Mouse (Mus musculus): ENCODE results near the gene Mon2.
"Not testable (repeated sequence)": the region's sequence is repeated elsewhere in the genome, so short reads cannot be mapped to it uniquely, and the experiment has no call there.

Mon2 gene

DNA sequence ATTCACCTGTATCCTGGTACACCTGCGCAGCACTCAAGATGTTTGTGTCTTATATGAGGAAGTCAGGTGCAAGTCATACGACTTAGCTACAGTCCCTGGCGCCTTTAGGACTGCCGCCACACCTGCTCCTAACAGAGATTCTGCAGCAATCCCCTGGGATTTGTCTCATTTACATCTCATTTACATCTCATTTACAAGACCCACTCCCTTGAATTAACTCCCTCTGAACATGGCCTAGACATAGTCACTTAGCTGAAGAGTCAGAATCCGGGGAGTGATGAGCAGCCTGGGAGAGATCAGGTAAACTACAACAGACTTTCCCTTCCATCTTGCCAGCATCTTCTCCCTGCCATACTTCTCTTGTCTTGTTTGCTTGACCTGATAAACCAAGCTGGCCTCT, 110.7 kb downstream of the Mon2 start:
- DNase-seq (ENCODE audit: extremely low spot score, low spot score) = not testable (repeated sequence)

DNA sequence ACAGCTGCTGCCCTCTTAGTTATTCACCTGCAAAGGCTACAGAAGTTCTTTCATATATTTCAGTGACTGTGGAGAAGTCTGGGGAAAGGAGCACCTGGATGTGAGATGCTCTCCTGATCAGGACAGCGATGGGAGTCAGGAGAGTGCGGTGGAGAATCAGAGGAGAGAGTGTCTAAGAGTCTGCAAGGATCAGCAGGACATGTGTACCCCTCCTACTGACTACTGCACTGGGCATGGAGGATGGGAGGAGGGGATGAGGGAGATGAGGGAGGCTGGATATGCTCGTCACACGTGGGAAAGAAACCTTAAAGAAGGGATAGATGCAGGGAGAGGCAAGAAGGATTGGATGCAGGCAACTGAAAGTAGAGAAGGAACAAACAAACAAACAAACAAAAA, 112.1 kb downstream of the Mon2 start:
- no peak for DNase-seq (ENCODE audit: extremely low spot score, low spot score)

DNA sequence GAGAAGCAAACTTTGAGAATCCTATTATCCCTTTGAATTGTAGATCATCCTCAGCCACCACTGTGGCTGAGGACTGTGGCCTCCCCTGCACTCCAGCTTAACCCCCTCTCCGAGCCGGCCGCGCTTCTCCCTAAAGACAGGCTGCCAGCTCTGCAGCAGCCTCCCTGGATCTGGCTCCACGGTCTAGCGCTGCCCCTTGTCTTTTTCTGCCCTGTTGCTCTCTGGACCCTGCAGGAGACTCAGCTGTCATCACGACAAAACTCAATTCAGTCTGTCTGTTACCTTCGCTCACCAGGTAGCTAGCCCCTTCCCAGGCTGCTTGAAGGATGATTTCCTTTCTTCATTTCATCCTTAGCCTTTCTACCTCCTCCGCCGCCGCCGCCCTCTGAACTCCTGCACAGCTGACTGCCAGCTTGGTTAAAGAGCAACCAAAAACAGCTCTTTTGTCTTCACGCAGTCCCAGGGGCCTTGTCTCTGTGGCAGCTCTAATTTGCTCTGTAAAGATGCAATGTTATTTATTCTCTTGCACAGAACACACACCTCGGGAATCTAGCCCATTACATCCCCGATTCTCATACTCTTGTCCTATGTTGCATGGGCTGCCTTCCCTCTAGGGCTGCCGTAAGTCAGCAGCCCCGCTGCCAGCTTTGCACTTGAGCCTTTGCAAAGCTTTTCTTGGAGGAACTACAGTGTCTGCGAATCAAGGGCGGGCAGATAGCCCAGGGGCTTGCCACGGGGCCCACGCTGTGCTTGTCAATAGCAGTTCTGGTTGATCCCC, 112.7 kb downstream of the Mon2 start:
- peak; percentile 52 for DNase-seq (ENCODE audit: extremely low spot score, low spot score)

DNA sequence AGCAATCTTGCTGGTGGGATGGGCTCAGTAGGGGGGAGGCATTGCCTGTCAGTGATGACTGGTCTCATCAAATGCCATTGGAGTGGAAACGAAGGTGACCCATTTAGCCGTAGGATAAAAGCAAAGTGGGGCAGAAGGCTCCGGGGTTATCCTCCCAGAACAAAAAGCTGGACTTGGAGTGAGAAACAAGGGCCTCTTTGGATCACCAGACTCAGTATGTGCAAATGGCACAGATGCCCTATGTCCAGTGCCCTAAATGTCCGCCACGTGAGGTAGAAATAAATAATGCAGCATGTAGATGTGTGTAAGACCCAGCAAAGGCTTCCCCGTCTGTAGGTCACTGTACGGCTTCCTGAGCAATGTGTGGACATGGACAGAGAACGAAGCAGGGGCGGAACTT, 113.7 kb downstream of the Mon2 start:
- DNase-seq (ENCODE audit: extremely low spot score, low spot score) = no peak

DNA sequence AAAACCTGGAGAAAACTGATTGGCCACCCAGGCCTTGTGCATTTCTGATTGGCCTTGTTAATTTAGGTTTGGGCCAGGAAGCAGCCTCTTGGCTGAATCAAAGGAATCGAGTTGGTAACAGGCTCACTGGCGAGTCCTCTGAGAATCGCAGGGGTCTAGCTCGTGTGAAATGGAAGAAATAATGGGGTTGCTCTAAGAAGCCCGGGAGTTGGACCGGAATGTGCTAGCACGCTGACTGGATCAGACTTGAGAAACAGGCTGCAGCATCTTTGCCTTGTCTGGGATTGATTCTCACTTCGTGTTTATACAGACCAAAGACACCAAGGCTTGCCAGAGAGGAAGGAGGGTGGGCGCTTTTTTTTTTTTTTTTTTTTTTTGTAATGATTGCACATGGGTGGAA, 114.8 kb downstream of the Mon2 start:
- no peak for DNase-seq (ENCODE audit: extremely low spot score, low spot score)

DNA sequence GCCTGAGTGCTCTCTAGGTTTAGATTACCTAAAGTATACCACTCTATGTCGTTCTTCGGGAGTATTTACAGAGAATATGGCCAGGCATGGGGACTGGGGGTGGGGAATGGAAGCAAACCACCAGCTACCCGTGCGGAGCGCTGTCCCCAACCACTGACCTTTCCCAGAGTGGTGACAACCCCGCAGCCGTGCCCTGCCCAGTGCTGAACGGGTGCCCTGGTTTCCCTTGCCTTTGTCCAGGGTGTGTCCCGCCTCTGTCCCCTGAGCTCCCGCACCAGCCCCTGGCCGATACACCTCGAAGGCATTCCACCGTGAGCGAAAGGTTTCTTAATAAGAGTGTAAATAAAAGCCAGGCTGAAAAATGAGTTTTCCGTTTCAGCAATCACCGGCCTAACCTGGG, 115.6 kb downstream of the Mon2 start:
- no peak for DNase-seq (ENCODE audit: extremely low spot score, low spot score)

DNA sequence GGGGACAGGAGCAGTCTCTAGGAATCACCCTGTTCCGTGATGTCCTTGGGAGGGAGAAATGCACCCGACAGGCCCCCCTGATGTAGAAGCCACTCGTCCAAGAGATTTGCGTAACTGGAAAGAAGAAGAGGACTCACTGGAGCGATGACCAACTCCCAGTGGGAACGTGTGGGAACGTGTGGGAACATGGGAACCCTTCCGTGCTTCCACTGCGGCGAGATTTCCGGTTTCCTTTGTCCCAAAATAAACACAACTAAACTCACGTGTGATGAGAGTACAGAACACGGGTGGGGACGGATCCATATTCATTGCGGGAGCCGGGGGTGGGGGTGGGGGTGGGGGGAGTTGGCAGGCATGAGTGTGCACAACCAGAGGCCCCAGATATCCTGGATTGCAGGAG, 116.1 kb downstream of the Mon2 start:
- DNase-seq (ENCODE audit: extremely low spot score, low spot score) = no peak

DNA sequence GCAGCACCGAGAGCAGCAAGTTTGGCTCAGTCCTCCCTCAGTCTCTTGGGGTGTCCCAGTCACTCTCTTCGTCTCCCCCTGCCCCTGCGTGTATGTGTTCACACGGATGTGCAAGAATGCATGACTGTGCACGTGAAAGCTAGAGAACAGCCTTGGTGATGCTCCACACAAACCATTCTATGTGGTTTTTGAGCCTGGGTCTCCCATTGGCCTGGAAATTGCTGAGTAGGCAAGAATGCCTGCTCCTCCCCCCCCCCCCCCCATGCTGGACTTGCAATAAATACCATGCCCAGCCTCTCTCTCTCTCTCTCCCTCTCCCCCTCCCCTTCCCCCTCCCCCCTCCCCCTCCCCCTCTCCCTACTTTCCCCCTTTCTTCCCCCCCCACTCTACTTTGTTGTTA, 117.6 kb downstream of the Mon2 start:
- no peak for DNase-seq (ENCODE audit: extremely low spot score, low spot score)

DNA sequence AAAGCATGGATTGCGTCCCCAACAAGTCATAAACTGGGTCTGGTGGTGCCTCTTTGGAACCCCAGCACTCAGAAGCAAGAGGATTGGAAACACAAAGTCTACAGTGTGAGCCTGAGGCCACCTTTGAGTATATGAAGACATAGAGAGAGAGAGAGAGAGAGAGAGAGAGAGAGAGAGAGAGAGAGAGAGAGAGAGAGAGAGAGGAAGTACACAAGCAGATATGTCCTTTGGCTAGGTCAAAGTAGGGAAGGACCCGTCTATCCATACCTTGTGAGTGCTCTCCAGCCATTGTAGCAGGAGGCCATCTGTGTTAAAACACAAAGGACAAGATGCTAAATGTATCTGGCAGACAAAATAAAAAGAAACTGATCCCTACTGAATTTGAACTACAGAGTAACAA, 118.4 kb downstream of the Mon2 start:
- no peak for DNase-seq (ENCODE audit: extremely low spot score, low spot score)

DNA sequence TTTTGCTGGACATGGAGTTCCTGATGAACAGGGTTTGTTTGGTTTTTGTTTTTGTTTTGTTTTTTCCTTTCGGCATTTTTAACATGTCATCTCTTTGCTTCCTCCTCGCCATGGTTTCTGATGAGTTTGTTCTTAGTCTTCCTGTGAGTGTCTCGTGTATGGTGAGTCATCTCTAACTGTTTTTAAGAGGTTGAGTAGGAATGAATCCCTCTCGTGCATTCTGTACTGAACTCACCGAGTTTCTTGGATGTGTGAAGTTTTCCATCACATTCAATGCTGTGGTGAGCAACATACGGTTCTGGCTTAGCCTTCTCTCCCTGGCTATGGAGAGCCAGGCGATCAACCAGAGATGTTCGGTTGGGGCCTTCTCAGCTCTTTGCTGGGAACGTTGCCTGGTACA, 122.7 kb downstream of the Mon2 start:
- DNase-seq (ENCODE audit: extremely low spot score, low spot score) = no peak

DNA sequence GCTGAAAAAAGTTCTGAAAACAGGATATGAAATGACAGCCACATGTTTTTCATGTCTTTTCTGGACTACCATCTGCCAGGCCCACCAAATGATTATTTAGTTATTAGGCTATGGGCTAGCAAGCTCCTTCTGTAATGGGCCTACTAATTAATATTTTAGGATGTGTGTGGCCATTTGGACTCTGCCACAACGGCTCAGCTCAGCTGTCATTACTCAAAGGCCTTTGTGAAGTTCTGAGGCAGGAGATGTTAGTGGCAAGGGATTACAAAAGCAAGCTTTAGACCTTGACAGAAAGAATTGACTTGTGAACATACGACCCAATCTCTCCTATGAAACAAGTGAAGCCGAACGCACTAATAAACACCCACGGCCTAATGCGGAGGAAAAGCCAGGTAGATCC, 125.3 kb downstream of the Mon2 start:
- DNase-seq (ENCODE audit: extremely low spot score, low spot score) = no peak

DNA sequence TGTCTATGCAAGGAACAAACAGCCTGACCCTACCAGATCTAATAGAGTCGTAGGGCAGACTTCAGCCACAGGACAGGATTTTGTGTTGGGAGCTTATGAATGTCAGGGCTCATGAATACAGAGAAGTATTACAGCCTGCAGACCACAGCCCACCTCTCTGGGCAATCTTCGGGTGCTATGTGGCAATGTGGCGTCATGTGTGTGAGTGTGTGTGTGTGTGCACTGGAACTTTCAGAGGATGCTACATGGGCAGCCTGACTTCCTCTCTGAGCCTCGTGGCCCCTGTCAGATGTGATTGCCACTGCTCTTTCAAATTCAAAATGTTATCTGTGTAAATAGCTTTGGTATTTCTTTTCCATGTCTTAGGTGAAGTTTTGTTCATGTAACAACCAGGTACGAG, 131.4 kb downstream of the Mon2 start:
- no peak for DNase-seq (ENCODE audit: extremely low spot score, low spot score)

DNA sequence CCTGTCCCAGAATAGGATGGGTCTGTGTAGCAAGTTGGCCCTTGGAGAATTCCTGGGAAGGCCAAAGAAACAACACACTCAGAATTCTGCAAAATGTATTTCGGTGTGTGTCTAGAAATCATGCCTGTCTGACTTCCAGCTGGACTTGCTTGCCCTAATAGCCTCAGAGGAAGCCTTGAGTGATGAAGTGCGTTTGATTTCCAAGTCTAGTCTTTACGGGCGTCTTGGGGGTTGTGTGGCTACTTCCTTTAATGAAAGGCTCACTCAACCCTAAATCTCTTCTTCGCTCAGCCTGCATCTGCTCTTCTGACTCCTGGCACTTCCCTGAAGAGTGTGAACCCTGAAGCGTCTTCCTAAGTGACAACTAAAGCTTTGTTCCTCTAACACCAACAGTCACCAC, 132.5 kb downstream of the Mon2 start:
- DNase-seq (ENCODE audit: extremely low spot score, low spot score) = no peak

DNA sequence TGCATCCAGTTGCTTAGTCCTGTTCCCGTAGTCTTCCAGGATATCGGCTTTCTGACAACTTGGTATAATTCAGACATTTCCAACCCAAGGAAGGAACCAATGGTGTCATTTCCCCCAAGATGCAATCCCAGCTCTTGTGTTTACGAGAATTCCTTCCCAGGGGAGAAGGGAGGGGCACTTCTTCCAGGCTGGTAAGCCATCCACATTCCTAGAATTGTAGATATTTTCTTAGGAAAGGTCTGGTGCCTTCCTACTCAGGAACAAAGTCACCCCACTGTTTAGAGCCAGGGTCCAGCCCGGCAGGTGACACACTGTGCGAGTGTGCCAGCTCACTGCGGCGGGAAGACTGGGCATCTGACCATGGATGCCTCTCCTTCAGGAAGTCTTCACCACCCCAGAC, 133.5 kb downstream of the Mon2 start:
- DNase-seq (ENCODE audit: extremely low spot score, low spot score) = no peak

All from neural tube, embryonic 10.5 days (tissue).